Mouse (Mus musculus) liver, adult 2 months (tissue): ENCODE results near the gene Msh5. TPM values are rescaled to one million over a fixed set of nuclear protein-coding genes. Genes with fewer than 3 reads are reported as not detected.

Experiments
- DNase-seq: peaks from one replicate; pipeline ENCODE4 v3.0.0-alpha.2; 2011; ENCODE audit warnings: low read depth, low spot score; ENCODE audit errors: extremely low read depth
- H3K27ac ChIP-seq: fragments of 200-500 bp; replicated peaks from 2 replicates; pipeline ENCODE4 v1.5.1; 2012; ENCODE audit warnings: low read depth, mild to moderate bottlenecking, control low read depth, inconsistent platforms, low read length; ENCODE audit not compliant: insufficient read depth
- H3K27me3 ChIP-seq: fragments of 200-500 bp; 2 replicates; pipeline ENCODE4 v1.6.1; 2012; ENCODE audit warnings: mild to moderate bottlenecking, moderate library complexity, low read length, inconsistent platforms; ENCODE audit not compliant: control insufficient read depth, insufficient read depth
- H3K36me3 ChIP-seq: fragments of 200-500 bp; 2 replicates; pipeline ENCODE4 v1.6.1; 2012; ENCODE audit warnings: low read length, inconsistent platforms; ENCODE audit not compliant: control insufficient read depth, insufficient read depth
- H3K4me1 ChIP-seq: fragments of 200-500 bp; 2 replicates; pipeline ENCODE4 v1.6.1; 2011; ENCODE audit warnings: low read length; ENCODE audit not compliant: control insufficient read depth, insufficient read depth
- H3K4me3 ChIP-seq: fragments of 200-500 bp; 2 replicates; pipeline ENCODE4 v1.5.1; 2011; ENCODE audit warnings: low read depth, mild to moderate bottlenecking, control low read depth, low read length, moderate library complexity; ENCODE audit not compliant: insufficient read depth
- H3K79me2 ChIP-seq: fragments of 200-500 bp; 2 replicates; pipeline ENCODE4 v1.6.1; 2012; ENCODE audit warnings: inconsistent platforms, mild to moderate bottlenecking, low read length, moderate library complexity; ENCODE audit not compliant: control insufficient read depth, insufficient read depth
- H3K9ac ChIP-seq: fragments of 200-500 bp; 2 replicates; pipeline ENCODE4 v1.6.1; 2012; ENCODE audit warnings: low read depth, mild to moderate bottlenecking, control low read depth, inconsistent platforms, low read length
- CTCF ChIP-seq: fragments of 200-500 bp; IDR thresholded peaks from 2 replicates; pipeline ENCODE4 v1.5.1; 2011; ENCODE audit warnings: low read depth, low read length, control low read depth
- POLR2A ChIP-seq: fragments of 200-500 bp; IDR thresholded peaks from 2 replicates; pipeline ENCODE4 v1.6.1; 2011; ENCODE audit warnings: low read length, control low read depth; ENCODE audit not compliant: insufficient read depth; ENCODE audit errors: extremely low read depth
- WGBS: fragments of 180-500 bp; shearing (Covaris S2); methylation state at CpG from one replicate; pipeline ENCODE4 v1.1.7; 2018; 5-methylcytosine and 5-hydroxymethylcytosine counted together
- polyA plus RNA-seq: library from polyadenylated mRNA; depleted of rRNA; stranded (reverse); fragments of >200 nt; gene quantifications from 2 replicates; pipeline ENCODE4 v1.2.3, GENCODE M21; 2012
- total RNA-seq: library from RNA; depleted of rRNA; stranded (reverse); fragments of >200 nt; gene quantifications from 2 replicates; pipeline ENCODE4 v1.2.3, GENCODE M21; 2014

Gene Msh5
- total and polyA plus RNA-seq, 2 experiments = 2.0 to 3.9 TPM

GRCm38 (mm10) chr17:35074097-35074496 lies 27.6 kb upstream of the Msh5 start:
- TF ChIP-seq CTCF = no peak
- TF ChIP-seq POLR2A = no peak
- Histone ChIP-seq H3K4me3 (no peak overlapping the region), H3K4me1 (no peaks in the 10 kb centered on the region), H3K27ac (no peak overlapping the region), H3K9ac (no peak overlapping the region), H3K79me2 (no peaks in the 10 kb centered on the region), H3K36me3 (no peaks in the 10 kb centered on the region), H3K27me3 (no peaks in the 10 kb centered on the region)
- 83% methylated on average over 17 of the region's 17 CpGs for WGBS
- no peak for DNase-seq

- no peak overlapping the region for H3K27ac ChIP-seq
- WGBS = 77% methylated on average over 9 of the region's 9 CpGs
- H3K9ac ChIP-seq = no peak overlapping the region
- no peaks in the 10 kb centered on the region for H3K4me1 ChIP-seq
- no peak for DNase-seq
- no peak overlapping the region for H3K4me3 ChIP-seq
- H3K27me3 ChIP-seq = no peaks in the 10 kb centered on the region
- H3K36me3 ChIP-seq = no peaks in the 10 kb centered on the region
- no peaks in the 10 kb centered on the region for H3K79me2 ChIP-seq
- TF ChIP-seq POLR2A = no peak
- no peak for TF ChIP-seq CTCF
Measured at GRCm38 (mm10) chr17:35071454-35071853, 24.9 kb upstream of the Msh5 start.

GRCm38 (mm10) chr17:35070556-35071229 lies 24.1 kb upstream of the Msh5 start:
- Histone ChIP-seq H3K79me2 (no peaks in the 10 kb centered on the region), H3K9ac (no peak overlapping the region), H3K4me1 (no peaks in the 10 kb centered on the region), H3K4me3 (no peak overlapping the region), H3K27me3 (peaks cover 2% of the 10 kb centered on the region; the same call in 1 of the 2 replicates), H3K36me3 (no peaks in the 10 kb centered on the region), H3K27ac (no peak overlapping the region)
- no peak for DNase-seq
- no peak for TF ChIP-seq CTCF
- TF ChIP-seq POLR2A = no peak
- 74% methylated on average over 6 of the region's 6 CpGs for WGBS

GRCm38 (mm10) chr17:35068213-35068914 lies 21.8 kb upstream of the Msh5 start:
- Histone ChIP-seq H3K4me1 (no peaks in the 10 kb centered on the region), H3K79me2 (no peaks in the 10 kb centered on the region), H3K27me3 (peaks cover 2% of the 10 kb centered on the region; the same call in 1 of the 2 replicates)

GRCm38 (mm10) chr17:35066084-35066483 lies 19.5 kb upstream of the Msh5 start, which contains the start of gene Mpig6b:
Gene Mpig6b (minus strand): TSS chr17:35066184.
- no peaks in the 10 kb centered on the region for H3K79me2 ChIP-seq
- TF ChIP-seq POLR2A (no peak), CTCF (no peak)
- H3K9ac ChIP-seq = no peak within 1 kb of the TSS
- no peaks in the 10 kb centered on the region for H3K36me3 ChIP-seq
- no peaks in the 10 kb centered on the region for H3K4me1 ChIP-seq
- no peak for DNase-seq
- H3K27ac ChIP-seq = no peak within 1 kb of the TSS
- WGBS = 50% methylated on average over 10 of the region's 10 CpGs
- peak within 1 kb of the TSS; percentile 24 for H3K4me3 ChIP-seq
- peaks cover 2% of the 10 kb centered on the region; the same call in 1 of the 2 replicates for H3K27me3 ChIP-seq

More at GRCm38 (mm10) chr17:35068213-35068914, 21.8 kb upstream of the Msh5 start:
- no peak overlapping the region for H3K9ac ChIP-seq
- WGBS = 70% methylated on average over 17 of the region's 17 CpGs
- no peak for DNase-seq
- H3K4me3 ChIP-seq = no peak overlapping the region
- H3K27ac ChIP-seq = no peak overlapping the region
- TF ChIP-seq CTCF (no peak), POLR2A (no peak)
- no peaks in the 10 kb centered on the region for H3K36me3 ChIP-seq
